Mouse (Mus musculus) hindbrain, embryonic 15.5 days (tissue): ENCODE data around the gene Spire2. TPM values are rescaled to one million over a fixed set of nuclear protein-coding genes. Genes with fewer than 3 reads are reported as not detected.
A peak's percentile ranks its signal among the peaks of the same experiment; 100 is the strongest.

Experiments
- ATAC-seq: fragments of 200-750 bp; cut with Nextera tagmentation; 2 replicates; pipeline ENCODE4 v1.8.0; 2017; ENCODE audit warnings: low read depth, moderate number of reproducible peaks, moderate TSS enrichment; ENCODE audit not compliant: low FRiP score
- H3K27ac ChIP-seq: fragments of 300-500 bp; sonication (generic); replicated peaks from 2 replicates; pipeline ENCODE4 v1.5.1; 2015; ENCODE audit warnings: mild to moderate bottlenecking, inconsistent platforms
- H3K27me3 ChIP-seq: fragments of 300-500 bp; sonication (generic); 2 replicates; pipeline ENCODE4 v1.6.1; 2015; ENCODE audit warnings: control low read depth, inconsistent platforms
- H3K36me3 ChIP-seq: fragments of 300-500 bp; sonication (generic); 2 replicates; pipeline ENCODE4 v1.6.1; 2015; ENCODE audit warnings: control low read depth, inconsistent platforms
- H3K4me1 ChIP-seq: fragments of 300-500 bp; sonication (generic); replicated peaks from 2 replicates; pipeline ENCODE4 v1.6.1; 2015; ENCODE audit warnings: control low read depth, inconsistent platforms
- H3K4me2 ChIP-seq: fragments of 300-500 bp; sonication (generic); 2 replicates; pipeline ENCODE4 v1.6.1; 2015; ENCODE audit warnings: moderate library complexity, mild to moderate bottlenecking, inconsistent platforms
- H3K4me3 ChIP-seq: fragments of 300-500 bp; sonication (generic); 2 replicates; pipeline ENCODE4 v1.5.1; 2015; ENCODE audit warnings: mild to moderate bottlenecking, inconsistent platforms
- H3K9ac ChIP-seq: fragments of 300-500 bp; sonication (generic); 2 replicates; pipeline ENCODE4 v1.6.1; 2015; ENCODE audit warnings: inconsistent platforms
- H3K9me3 ChIP-seq: fragments of 300-500 bp; sonication (generic); 2 replicates; pipeline ENCODE4 v1.6.1; 2016; ENCODE audit warnings: control low read depth, inconsistent platforms
- WGBS: fragments of 180-500 bp; shearing (Covaris S2); methylation state at CpG from one replicate; pipeline ENCODE4 v1.1.7; 2015; 5-methylcytosine and 5-hydroxymethylcytosine counted together
- polyA plus RNA-seq: library from polyadenylated mRNA; unstranded; fragments of >200 nt; fragmentation: Nextera tagmentation; extraction: Ambion mirVana; gene quantifications from 2 replicates; pipeline ENCODE4 v1.2.1, GENCODE M21; 2015

Gene Spire2
- polyA plus RNA-seq, 1 experiment from 2014 or later = 39.5 TPM

DNA sequence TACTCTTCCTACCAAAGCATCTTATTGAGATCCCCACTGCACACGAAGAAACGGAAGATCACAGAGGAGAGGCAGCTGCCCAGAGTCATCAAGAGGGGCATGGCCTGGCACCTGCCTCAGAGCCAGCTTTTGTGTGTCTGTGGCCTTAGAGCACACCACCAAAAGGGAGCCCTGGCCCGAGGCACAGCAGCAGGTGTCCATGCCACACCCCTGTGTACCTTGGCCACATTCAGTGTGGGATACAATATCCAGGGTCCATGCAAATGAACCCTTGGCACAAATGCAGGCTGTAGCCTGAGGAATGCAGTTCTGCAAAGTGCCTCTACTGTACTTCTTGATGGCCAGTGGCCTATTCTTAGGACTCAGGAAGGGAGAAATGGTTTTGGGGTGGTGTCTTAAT, 5.0 kb downstream of the Spire2 start:
- H3K9me3 ChIP-seq = no peaks in the 10 kb centered on the region
- H3K36me3 ChIP-seq = 0 out of 2 replicates have a peak, but pooled peaks cover 3% of the 10 kb centered on the region
- no peaks in the 10 kb centered on the region for H3K27me3 ChIP-seq
- ATAC-seq = no peak
- no peak overlapping the region for H3K9ac ChIP-seq
- 88% methylated on average over 3 of the region's 3 CpGs for WGBS
- H3K4me1 ChIP-seq = peaks cover 25% of the 10 kb centered on the region
- no peak overlapping the region for H3K27ac ChIP-seq
- no peak overlapping the region for H3K4me2 ChIP-seq
- no peak overlapping the region for H3K4me3 ChIP-seq

GRCm38 (mm10) chr8:123340071-123340470, 7.6 kb downstream of the Spire2 start:
- WGBS = 99% methylated on average over 4 of the region's 4 CpGs
- no peak overlapping the region for H3K4me3 ChIP-seq
- H3K27me3 ChIP-seq = no peaks in the 10 kb centered on the region
- peaks cover 10% of the 10 kb centered on the region for H3K4me1 ChIP-seq
- no peak overlapping the region for H3K4me2 ChIP-seq
- no peaks in the 10 kb centered on the region for H3K9me3 ChIP-seq
- H3K9ac ChIP-seq = no peak overlapping the region
- H3K27ac ChIP-seq = no peak overlapping the region
- no peak for ATAC-seq
- 0 out of 2 replicates have a peak, but pooled peaks cover 3% of the 10 kb centered on the region for H3K36me3 ChIP-seq

GRCm38 (mm10) chr8:123341040-123342015, 8.8 kb downstream of the Spire2 start:
- WGBS = 92% methylated on average over 27 of the region's 27 CpGs
- Histone ChIP-seq H3K9me3 (no peaks in the 10 kb centered on the region), H3K4me2 (no peak overlapping the region), H3K4me1 (0 out of 2 replicates have a peak, but pooled peaks cover 2% of the 10 kb centered on the region), H3K9ac (no peak overlapping the region), H3K36me3 (0 out of 2 replicates have a peak, but pooled peaks cover 3% of the 10 kb centered on the region), H3K27ac (no peak overlapping the region), H3K4me3 (no peak overlapping the region), H3K27me3 (no peaks in the 10 kb centered on the region)
- ATAC-seq = no peak; the same call in 1 of the 2 replicates

GRCm38 (mm10) chr8:123342253-123342652, 9.7 kb downstream of the Spire2 start:
- ATAC-seq = no peak
- WGBS = 85% methylated on average over 8 of the region's 8 CpGs
- H3K9me3 ChIP-seq = no peaks in the 10 kb centered on the region

GRCm38 (mm10) chr8:123342911-123343310, 10.4 kb downstream of the Spire2 start:
- no peaks in the 10 kb centered on the region for H3K4me1 ChIP-seq
- H3K9ac ChIP-seq = no peak overlapping the region
- H3K4me2 ChIP-seq = no peak overlapping the region
- H3K4me3 ChIP-seq = no peak overlapping the region
- ATAC-seq = no peak
- H3K27ac ChIP-seq = no peak overlapping the region
- H3K27me3 ChIP-seq = no peaks in the 10 kb centered on the region
- H3K36me3 ChIP-seq = 0 out of 2 replicates have a peak, but pooled peaks cover 3% of the 10 kb centered on the region
- WGBS = 85% methylated on average over 7 of the region's 7 CpGs
- H3K9me3 ChIP-seq = no peaks in the 10 kb centered on the region

More at GRCm38 (mm10) chr8:123342253-123342652, 9.7 kb downstream of the Spire2 start:
- Histone ChIP-seq H3K27ac (no peak overlapping the region), H3K4me1 (no peaks in the 10 kb centered on the region), H3K4me2 (no peak overlapping the region), H3K9ac (no peak overlapping the region), H3K36me3 (0 out of 2 replicates have a peak, but pooled peaks cover 3% of the 10 kb centered on the region), H3K4me3 (no peak overlapping the region), H3K27me3 (no peaks in the 10 kb centered on the region)

- 0 out of 2 replicates have a peak, but pooled peaks cover 3% of the 10 kb centered on the region for H3K36me3 ChIP-seq
- H3K9me3 ChIP-seq = no peaks in the 10 kb centered on the region
- H3K4me1 ChIP-seq = 0 out of 2 replicates have a peak, but pooled peaks cover under 1% of the 10 kb centered on the region
- no peak for ATAC-seq
- H3K9ac ChIP-seq = no peak overlapping the region
- no peak overlapping the region for H3K4me2 ChIP-seq
- WGBS = 85% methylated on average over 12 of the region's 12 CpGs
- no peak overlapping the region for H3K4me3 ChIP-seq
- H3K27me3 ChIP-seq = no peaks in the 10 kb centered on the region
- H3K27ac ChIP-seq = no peak overlapping the region
Measured at GRCm38 (mm10) chr8:123343422-123343821, 10.9 kb downstream of the Spire2 start.

- Histone ChIP-seq H3K36me3 (peaks cover 1% of the 10 kb centered on the region; the same call in 1 of the 2 replicates), H3K9me3 (no peaks in the 10 kb centered on the region), H3K9ac (no peak overlapping the region), H3K4me3 (no peak overlapping the region), H3K27me3 (no peaks in the 10 kb centered on the region), H3K4me2 (no peak overlapping the region), H3K4me1 (0 out of 2 replicates have a peak, but pooled peaks cover 6% of the 10 kb centered on the region), H3K27ac (no peak overlapping the region)
- 91% methylated on average over 8 of the region's 8 CpGs for WGBS
- no peak for ATAC-seq
Measured at GRCm38 (mm10) chr8:123345135-123345534, 12.6 kb downstream of the Spire2 start.

GRCm38 (mm10) chr8:123345856-123346255, 13.3 kb downstream of the Spire2 start:
- Histone ChIP-seq H3K4me3 (no peak overlapping the region), H3K9ac (no peak overlapping the region), H3K36me3 (no peaks in the 10 kb centered on the region; the same call in 1 of the 2 replicates), H3K4me2 (no peak overlapping the region), H3K27me3 (no peaks in the 10 kb centered on the region), H3K4me1 (0 out of 2 replicates have a peak, but pooled peaks cover 6% of the 10 kb centered on the region), H3K9me3 (no peaks in the 10 kb centered on the region), H3K27ac (no peak overlapping the region)
- no peak for ATAC-seq
- WGBS = 92% methylated on average over 6 of the region's 6 CpGs

GRCm38 (mm10) chr8:123347293-123347692, 14.8 kb downstream of the Spire2 start:
- 89% methylated on average over 2 of the region's 2 CpGs for WGBS
- ATAC-seq = no peak

GRCm38 (mm10) chr8:123348237-123348843, 15.8 kb downstream of the Spire2 start:
- Histone ChIP-seq H3K4me3 (no peak overlapping the region), H3K36me3 (no peaks in the 10 kb centered on the region; the same call in 1 of the 2 replicates), H3K9me3 (no peaks in the 10 kb centered on the region), H3K4me2 (no peak overlapping the region), H3K4me1 (0 out of 2 replicates have a peak, but pooled peaks cover 6% of the 10 kb centered on the region), H3K9ac (no peak overlapping the region), H3K27ac (no peak overlapping the region; the same call in 1 of the 2 replicates), H3K27me3 (no peaks in the 10 kb centered on the region)
- 56% methylated on average over 9 of the region's 9 CpGs for WGBS
- ATAC-seq = 0 out of 2 replicates have a peak, but pooled peaks have one; percentile 9

More at GRCm38 (mm10) chr8:123347293-123347692, 14.8 kb downstream of the Spire2 start:
- Histone ChIP-seq H3K9ac (no peak overlapping the region), H3K27ac (no peak overlapping the region), H3K27me3 (no peaks in the 10 kb centered on the region), H3K36me3 (no peaks in the 10 kb centered on the region; the same call in 1 of the 2 replicates), H3K4me2 (no peak overlapping the region), H3K9me3 (no peaks in the 10 kb centered on the region), H3K4me3 (no peak overlapping the region), H3K4me1 (0 out of 2 replicates have a peak, but pooled peaks cover 6% of the 10 kb centered on the region)

DNA sequence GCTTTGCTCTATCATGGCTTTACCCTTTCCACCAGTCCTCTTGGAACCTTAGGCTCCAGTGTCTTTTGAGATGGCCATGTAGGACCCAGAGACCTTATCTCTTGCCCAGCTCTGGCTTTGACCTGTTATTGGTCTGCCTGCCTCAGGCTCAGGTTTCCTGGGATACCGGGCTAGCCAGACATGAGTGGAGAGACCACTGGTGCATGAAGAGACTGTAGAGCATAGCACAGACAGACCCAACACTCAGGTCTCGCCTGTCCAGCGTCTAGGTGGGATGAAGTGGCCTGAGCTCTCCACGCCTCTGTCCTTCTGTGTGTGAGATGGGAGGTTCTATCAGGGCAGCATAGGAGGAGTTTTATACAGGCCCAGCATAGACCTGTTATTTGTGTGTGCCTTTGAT, 16.6 kb downstream of the Spire2 start:
- Histone ChIP-seq H3K9me3 (no peaks in the 10 kb centered on the region), H3K4me3 (no peak overlapping the region), H3K4me2 (no peak overlapping the region), H3K4me1 (0 out of 2 replicates have a peak, but pooled peaks cover 6% of the 10 kb centered on the region), H3K36me3 (no peaks in the 10 kb centered on the region; the same call in 1 of the 2 replicates), H3K27ac (no peak overlapping the region), H3K27me3 (no peaks in the 10 kb centered on the region), H3K9ac (no peak overlapping the region)
- WGBS = 75% methylated on average over 4 of the region's 4 CpGs
- no peak for ATAC-seq
